Mouse (Mus musculus) heart, adult 11 months (tissue): ENCODE measurements at regions not wholly inside any gene's neighbourhood (a gene's known extent, or its start where the extent isn't known, plus 50 kb on each side); places are given as distances from the start of the nearest gene placed in this dataset.
A peak's percentile ranks its signal among the peaks of the same experiment; 100 is the strongest.

Experiments
- DNase-seq: peaks from one replicate; pipeline ENCODE4 v3.0.0; 2022

DNA sequence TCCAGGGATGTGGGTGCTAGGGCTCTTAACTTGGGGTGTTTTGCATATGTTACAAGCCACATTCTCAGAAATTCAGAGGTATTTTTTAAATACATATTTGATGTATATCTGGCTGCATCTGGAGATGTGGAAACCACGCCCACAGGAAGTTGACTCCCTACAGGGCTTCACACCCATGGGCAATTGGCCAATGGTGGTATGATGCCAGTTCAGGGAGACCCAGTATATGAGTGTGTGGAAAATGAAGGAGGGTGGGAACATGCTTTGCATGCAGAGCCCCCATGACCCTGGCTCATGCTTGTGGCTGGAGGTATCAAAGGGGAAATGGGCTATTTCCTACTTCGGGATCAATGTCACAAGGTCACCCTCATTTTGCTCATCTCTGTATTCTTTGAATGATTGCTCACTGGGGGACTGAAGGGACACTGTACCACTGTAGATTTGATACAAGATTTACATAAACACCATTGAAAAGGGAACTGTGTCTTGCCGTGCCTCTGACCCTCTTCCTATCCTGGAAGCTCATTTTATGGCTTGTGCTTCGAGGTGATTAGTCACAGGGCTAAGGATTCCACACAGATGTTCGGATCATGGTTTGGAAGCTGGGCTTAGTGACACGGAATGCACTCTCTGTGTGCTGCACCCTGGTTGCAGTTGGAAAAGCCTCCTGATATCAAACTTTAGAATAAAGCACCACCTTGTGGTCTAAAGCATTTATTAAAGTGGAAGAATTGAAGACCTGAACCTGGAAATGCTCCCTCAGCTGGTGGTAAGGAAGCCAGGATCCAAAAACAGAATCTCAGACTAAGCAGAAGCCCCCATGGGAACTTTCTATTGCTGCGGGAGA lies 56.8 kb upstream of the Edn1 start:
- peak; percentile 89 for DNase-seq

DNA sequence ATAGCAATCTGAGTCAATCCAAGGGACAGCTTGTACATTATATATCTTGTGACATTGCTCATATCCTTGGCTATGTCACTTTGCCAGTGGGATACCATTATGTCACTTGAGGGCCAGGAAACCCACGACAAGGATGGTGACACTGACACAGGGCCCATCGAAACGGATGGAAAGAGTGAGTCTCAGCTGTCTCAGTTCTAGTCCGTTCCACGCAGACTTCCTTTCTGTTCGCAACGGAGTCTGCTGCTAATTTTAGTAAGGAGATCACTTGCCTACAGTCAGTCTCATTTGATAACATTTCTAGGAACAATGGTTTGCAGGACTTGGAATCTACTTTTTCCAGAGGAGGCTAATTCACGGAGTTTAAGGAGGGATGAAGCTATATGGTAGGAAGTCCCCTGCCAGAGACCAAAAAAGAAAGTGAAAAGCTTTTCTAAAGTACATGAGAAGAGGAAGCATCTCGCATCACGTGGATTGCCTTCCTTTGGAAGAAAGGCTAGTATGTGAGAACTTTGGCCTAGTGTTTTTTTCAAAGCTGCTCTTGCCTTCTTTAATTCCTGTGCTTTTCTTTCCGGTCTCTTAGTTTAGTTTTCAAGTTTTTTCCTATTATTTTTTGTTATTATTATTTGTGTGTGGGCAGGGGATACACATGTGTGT lies 55.4 kb upstream of the Edn1 start:
- DNase-seq = peak; percentile 90
